In the genomic region with DNA sequence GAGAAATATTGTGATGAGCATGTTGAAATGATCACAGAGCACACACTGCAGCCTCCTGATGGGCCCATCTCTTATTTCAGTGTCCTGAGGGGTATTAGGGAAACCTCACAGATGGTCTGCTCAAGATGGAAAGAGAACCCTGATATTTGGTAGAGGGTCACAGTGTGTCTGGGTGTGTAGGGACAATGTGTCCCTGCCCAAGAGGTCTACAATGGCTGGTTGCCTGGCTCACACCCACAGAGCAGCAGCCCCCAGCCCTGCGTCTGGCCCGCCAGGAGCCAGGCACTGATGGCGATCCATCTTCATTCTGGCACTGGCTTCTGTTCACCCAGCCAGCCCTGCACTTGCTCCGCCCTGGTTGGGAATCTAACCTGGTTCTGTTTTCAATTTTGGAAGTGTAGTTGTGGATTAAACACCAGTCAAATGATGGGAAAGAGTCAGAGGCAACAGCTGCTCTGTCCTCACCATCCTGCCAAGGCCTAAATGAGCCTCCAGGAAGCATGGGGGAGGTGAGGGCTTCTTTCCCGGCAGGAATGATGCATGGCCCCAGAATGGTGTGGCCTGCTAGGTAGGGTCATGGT, we compare ENCODE assay signal across 17 mouse cellular contexts.
A peak's percentile ranks its signal among the peaks of the same experiment; 100 is the strongest.
DNase-seq lines count a peak whose midpoint lies in the region; ATAC-seq and TF ChIP-seq lines count a peak whose summit lies in the region.
"Had no signal": no experiment of that assay in that cellular context is flagged by ENCODE, and none has a peak within 500 bp of the region (broad histone marks: within the 10 kb centered on the region; RNA-seq: fewer than 3 reads in every experiment).

No protein-coding gene starts in this region.

- no peaks in the 10 kb centered on the region for H3K27me3 ChIP-seq in hindbrain, embryonic 15.5 days
- no peaks in the 10 kb centered on the region; the same call in 1 of the 2 replicates for H3K27me3 ChIP-seq in hindbrain, embryonic 13.5 days
- H3K27me3 ChIP-seq in limb, embryonic 14.5 days (ENCODE audit: control insufficient read depth, insufficient read depth, low read length): no peaks in the 10 kb centered on the region
- H3K27me3 ChIP-seq: liver, embryonic 15.5 days; neural tube, embryonic 15.5 days had no signal

- H3K36me3 ChIP-seq in hindbrain, embryonic 15.5 days: no peaks in the 10 kb centered on the region
- no peaks in the 10 kb centered on the region for H3K36me3 ChIP-seq in hindbrain, embryonic 13.5 days
- no peaks in the 10 kb centered on the region for H3K36me3 ChIP-seq in limb, embryonic 14.5 days (ENCODE audit: control insufficient read depth, insufficient read depth, low read length)
- H3K36me3 ChIP-seq: heart, embryonic 10.5 days; liver, embryonic 15.5 days; neural tube, embryonic 15.5 days had no signal

- H3K9ac ChIP-seq in hindbrain, embryonic 15.5 days: no peak overlapping the region
- H3K9ac ChIP-seq in hindbrain, embryonic 13.5 days: no peak overlapping the region
- H3K9ac ChIP-seq in limb, embryonic 14.5 days (ENCODE audit: low read depth, low read length, severe bottlenecking): no peak overlapping the region
- H3K9ac ChIP-seq: liver, embryonic 15.5 days; neural tube, embryonic 15.5 days had no signal

- H3K4me1 ChIP-seq in hindbrain, embryonic 15.5 days (replicated peaks): no peaks in the 10 kb centered on the region
- H3K4me1 ChIP-seq in hindbrain, embryonic 13.5 days (replicated peaks): no peaks in the 10 kb centered on the region
- H3K4me1 ChIP-seq in limb, embryonic 14.5 days (ENCODE audit: control insufficient read depth, insufficient read depth, low read length): 0 out of 2 replicates have a peak, but pooled peaks cover 2% of the 10 kb centered on the region
- H3K4me1 ChIP-seq: heart, embryonic 10.5 days; liver, embryonic 15.5 days; neural tube, embryonic 15.5 days had no signal

- peak; percentile 6 for DNase-seq in embryo, embryonic 10.5 days (ENCODE audit: low spot score)
- DNase-seq in embryo, embryonic 9.5 days (ENCODE audit: extremely low spot score): no peak
- DNase-seq in gastrocnemius, adult 18-20 months (ENCODE audit: low spot score): peak; percentile 83
- DNase-seq in limb, embryonic 14.5 days (ENCODE audit: low spot score): peak; percentile 54
- DNase-seq in kidney, postnatal 10 days: no peak
- no peak for DNase-seq in liver
- DNase-seq: adrenal gland, postnatal 25 days; B cell, adult 2 months; kidney, postnatal 36 days; lung, postnatal 36 days had no signal

- no peak overlapping the region for H3K4me2 ChIP-seq in hindbrain, embryonic 15.5 days
- H3K4me2 ChIP-seq in hindbrain, embryonic 13.5 days: no peak overlapping the region
- no peak overlapping the region for H3K4me2 ChIP-seq in limb, embryonic 14.5 days (replicated peaks; ENCODE audit: low read depth, low read length, severe bottlenecking)
- H3K4me2 ChIP-seq: liver, embryonic 15.5 days; neural tube, embryonic 15.5 days had no signal

- peak; percentile 69; the same call in 1 of the 2 replicates for ATAC-seq in hindbrain, embryonic 15.5 days (ENCODE audit: low FRiP score, low read depth)
- ATAC-seq in hindbrain, embryonic 13.5 days (ENCODE audit: low FRiP score): no peak
- 0 out of 2 replicates have a peak, but pooled peaks have one; percentile 9 for ATAC-seq in limb, embryonic 14.5 days (ENCODE audit: low FRiP score, low read depth)
- ATAC-seq: forebrain, embryonic 16.5 days; inflammation-experienced regulatory T-cells, adult 6 months had no signal

- peak overlapping the region; percentile 34; the same call in 1 of the 2 replicates for H3K27ac ChIP-seq in hindbrain, embryonic 15.5 days (replicated peaks)
- H3K27ac ChIP-seq in hindbrain, embryonic 13.5 days: no peak overlapping the region
- H3K27ac ChIP-seq in limb, embryonic 14.5 days (replicated peaks; ENCODE audit: low read depth, low read length): no peak overlapping the region
- H3K27ac ChIP-seq: heart, embryonic 10.5 days; liver, embryonic 15.5 days; neural tube, embryonic 15.5 days had no signal

- no peaks in the 10 kb centered on the region for H3K9me3 ChIP-seq in hindbrain, embryonic 15.5 days
- no peaks in the 10 kb centered on the region for H3K9me3 ChIP-seq in hindbrain, embryonic 13.5 days
- no peaks in the 10 kb centered on the region for H3K9me3 ChIP-seq in limb, embryonic 14.5 days (ENCODE audit: control insufficient read depth, low read length)
- H3K9me3 ChIP-seq: heart, embryonic 10.5 days; liver, embryonic 15.5 days; neural tube, embryonic 15.5 days had no signal

- TF ChIP-seq POLR2A in limb, embryonic 14.5 days (IDR thresholded peaks at IDR 0.05; ENCODE audit: borderline replicate concordance, extremely low read depth, insufficient read depth, insufficient read length): no peak

- H3K4me3 ChIP-seq in hindbrain, embryonic 15.5 days: no peak overlapping the region
- no peak overlapping the region for H3K4me3 ChIP-seq in hindbrain, embryonic 13.5 days
- no peak overlapping the region for H3K4me3 ChIP-seq in limb, embryonic 14.5 days (replicated peaks; ENCODE audit: low read length)
- H3K4me3 ChIP-seq: heart, embryonic 10.5 days; liver, embryonic 15.5 days; neural tube, embryonic 15.5 days had no signal

- WGBS in hindbrain, embryonic 15.5 days: 69% methylated on average over 5 of the region's 5 CpGs
- whole genome bisulfite sequencing in hindbrain, embryonic 13.5 days: 72% methylated on average over 5 of the region's 5 CpGs
- WGBS in limb, embryonic 14.5 days: 45% methylated on average over 5 of the region's 5 CpGs

Comparison
In these comparisons a context has a peak if more than half of its experiments do, and no peak if none do; other contexts are left out.
1. DNase-seq: peak in embryo, embryonic 10.5 days (single experiment), gastrocnemius, adult 18-20 months (single experiment) and limb, embryonic 14.5 days (single experiment); none in embryo, embryonic 9.5 days (single experiment), kidney, postnatal 10 days (single experiment) and liver (single experiment).